Mouse (Mus musculus) erythroblast, embryonic 14.5 days (primary cell): ENCODE results near the gene Mrgpra4.

Source experiments
- GATA1 ChIP-seq: IDR thresholded peaks from 2 replicates; pipeline ENCODE4 v1.6.1; 2012; ENCODE audit warnings: low read length, inconsistent platforms, mixed read lengths
- TAL1 ChIP-seq: IDR thresholded peaks from 3 replicates; pipeline ENCODE4 v1.6.1; 2012; ENCODE audit warnings: low read length, inconsistent platforms, mixed read lengths

DNA sequence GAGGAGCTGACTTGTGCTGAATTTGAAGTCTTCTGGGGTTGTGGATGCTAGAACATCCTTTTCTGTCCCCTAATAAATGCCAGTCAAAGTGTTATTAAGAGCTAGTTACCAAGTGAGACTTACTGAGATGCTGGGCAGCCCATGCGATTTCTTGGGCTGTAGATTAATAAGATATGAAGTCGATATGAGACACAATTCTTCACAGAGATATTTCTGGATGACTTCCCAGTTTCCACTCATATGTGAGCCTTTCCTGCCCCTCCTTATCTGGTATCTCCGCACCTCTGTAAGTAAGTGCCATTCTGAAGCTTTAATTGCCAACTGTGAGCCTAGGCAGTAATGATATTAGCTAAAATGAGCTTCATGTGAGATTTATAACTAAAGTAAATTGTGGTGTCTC, 45.6 kb upstream of the Mrgpra4 start, which contains the start of gene Mrgprx1:
- TF ChIP-seq GATA1 = no peak
- TF ChIP-seq TAL1 = no peak
